Mouse (Mus musculus) embryo, embryonic 11.5 days (tissue): ENCODE data around the gene Nhej1.
A peak's percentile ranks its signal among the peaks of the same experiment; 100 is the strongest.

Source experiments
- DNase-seq: peaks from one replicate; pipeline ENCODE4 v3.0.0-alpha.2; 2012; ENCODE audit warnings: low read depth, low spot score

The Nhej1 gene

GRCm38 (mm10) chr1:74977001-74977400 lies 148.0 kb downstream of the Nhej1 start:
- no peak for DNase-seq

DNA sequence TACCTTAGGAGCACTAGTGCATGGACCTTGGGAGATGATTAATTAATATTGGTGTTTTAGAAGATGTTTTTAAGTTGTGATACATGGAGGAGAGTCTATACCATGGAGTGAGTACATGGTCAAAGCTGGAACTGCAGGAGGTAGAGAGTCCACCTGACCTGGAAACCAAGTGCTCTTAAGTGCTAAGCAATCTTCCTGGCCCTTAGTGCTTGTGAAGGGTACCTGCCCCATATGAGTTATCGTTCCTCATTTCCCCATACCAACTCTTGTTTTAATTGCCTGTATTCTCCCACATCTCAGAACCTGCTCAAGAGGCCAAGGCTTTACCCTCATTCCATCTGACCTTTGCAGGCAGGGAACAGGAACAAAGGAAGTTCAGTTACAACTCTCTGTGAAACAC lies 149.1 kb downstream of the Nhej1 start:
- no peak for DNase-seq

GRCm38 (mm10) chr1:74973590-74973989 lies 151.4 kb downstream of the Nhej1 start:
- DNase-seq: no peak

- no peak for DNase-seq
These were observed 153.5 kb downstream of the Nhej1 start for GRCm38 (mm10) chr1:74971353-74972050.

GRCm38 (mm10) chr1:74967962-74968580 lies 156.9 kb downstream of the Nhej1 start:
- DNase-seq: no peak

DNA sequence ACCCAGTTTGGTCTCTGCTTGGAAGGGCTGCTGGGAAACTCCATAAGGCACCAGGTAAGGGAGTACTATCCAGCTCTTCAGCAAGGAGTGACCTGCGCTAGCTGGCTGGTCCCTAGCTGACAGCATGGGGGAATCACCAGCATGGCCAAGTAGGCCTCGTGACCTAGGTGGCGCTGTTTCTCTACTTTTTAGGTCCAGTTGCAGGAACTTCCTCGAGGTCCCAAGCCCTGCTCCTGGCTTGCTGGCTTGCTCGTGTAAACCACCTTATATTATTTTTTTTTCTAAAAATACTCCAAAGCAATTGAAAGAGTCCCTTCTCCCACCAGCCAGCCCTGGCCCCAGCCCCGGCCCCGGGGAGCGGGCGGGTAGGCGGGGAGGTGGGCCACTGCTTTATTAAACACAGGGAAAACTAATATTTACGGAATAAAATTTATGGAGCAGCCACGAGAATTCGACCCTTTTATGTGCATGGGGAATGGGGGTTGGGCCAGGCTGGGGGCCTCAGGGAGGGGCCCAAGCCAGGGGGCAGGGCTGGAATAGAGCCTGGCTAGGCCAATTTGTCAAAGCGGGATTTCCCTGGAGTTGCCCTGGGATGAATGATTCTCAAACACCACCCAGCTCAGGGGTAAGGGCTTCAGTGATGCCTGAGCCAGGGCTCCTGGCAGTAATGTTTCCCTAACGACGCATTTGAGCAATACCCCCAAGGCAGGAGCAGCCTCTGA lies 160.3 kb downstream of the Nhej1 start:
- DNase-seq: peak; percentile 85

DNA sequence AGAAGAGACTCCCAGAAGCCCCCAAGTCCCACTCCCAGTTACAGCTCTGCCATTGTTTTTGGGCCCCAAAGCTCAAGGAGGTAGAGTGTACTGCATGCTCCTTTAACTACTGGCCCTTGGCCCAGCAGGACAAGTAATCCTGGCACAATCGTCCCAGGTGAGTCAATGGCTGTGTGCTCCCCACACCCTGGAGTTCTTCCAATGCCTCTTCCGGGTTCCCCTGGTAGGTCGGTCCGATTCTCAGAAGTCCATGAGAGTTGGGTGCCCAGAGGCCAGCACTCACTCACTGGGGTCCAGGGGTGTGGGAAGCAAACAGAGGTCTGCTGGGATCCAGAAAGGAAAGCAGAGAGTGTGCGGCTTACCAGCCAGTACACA lies 162.2 kb downstream of the Nhej1 start:
- no peak for DNase-seq

DNA sequence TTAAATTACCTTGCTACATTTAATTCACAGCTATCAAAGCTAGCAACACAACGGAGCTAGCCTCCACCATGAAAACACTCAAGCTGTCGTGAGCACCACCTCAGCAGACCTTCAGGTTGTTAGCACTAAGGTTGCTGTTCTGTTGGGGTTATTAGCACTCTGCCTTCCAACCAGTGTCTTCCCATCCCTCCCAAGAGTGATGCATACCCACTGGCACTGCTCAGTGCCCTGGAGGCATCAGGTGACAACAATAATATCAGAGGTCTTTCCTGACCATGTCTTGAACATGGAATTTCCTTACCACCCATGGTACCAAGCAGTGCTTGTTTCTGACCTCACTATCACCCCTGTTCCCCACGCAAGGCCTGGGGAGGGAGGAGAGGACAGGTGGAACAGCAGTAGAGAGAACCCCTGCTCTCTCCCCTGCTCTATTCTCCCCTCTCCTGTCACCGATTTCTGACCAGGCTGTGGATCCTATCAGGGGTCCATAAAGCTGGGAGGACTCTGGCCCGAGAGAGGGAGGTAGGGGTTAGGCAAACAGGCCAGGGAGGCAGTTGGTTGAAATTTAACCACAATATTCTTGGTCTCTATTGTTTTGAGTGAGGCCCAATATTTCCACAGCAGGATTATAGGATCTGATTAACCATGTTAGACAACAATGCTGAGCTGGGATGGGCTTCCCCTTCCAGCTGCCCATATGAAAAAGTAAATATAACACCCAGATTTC lies 162.7 kb downstream of the Nhej1 start:
- no peak for DNase-seq

DNA sequence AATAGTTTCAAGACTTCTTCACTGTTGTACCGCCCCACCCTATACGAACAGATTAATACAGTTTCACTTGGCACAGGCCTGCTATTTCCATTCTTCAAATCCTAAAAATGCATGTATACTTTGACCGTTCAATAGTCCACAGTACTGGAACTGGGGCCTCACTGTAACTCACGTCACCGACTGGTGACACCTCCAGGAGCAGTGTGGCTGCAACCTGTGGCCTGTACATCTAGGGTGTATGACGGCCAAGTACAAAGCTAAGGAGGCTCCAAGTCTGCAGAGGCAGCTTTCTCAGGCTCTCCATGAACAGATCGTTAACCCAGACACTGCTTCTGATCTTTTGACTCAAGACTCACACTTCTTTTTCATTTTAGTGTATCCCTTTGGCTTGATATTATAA lies 163.3 kb downstream of the Nhej1 start:
- no peak for DNase-seq

DNA sequence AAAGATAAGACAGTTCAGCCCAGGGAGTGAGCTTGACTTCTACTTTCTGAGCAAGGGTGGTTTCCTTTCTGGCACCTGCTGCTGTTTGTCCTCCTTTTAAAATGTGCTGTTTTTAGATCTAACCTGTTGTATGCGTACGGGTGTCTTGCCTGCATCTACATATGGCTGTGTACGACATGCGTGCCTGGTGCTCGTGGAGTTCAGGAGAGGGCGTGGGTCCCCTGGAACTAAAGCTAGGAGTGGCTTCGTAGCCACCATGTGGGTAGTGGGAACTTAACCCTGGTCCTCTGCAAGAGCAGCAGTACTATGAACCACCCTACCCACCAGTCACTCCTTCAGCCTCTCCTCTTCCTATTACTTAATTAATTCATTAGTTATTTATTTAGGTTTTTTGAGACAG lies 164.9 kb downstream of the Nhej1 start:
- DNase-seq: no peak

DNA sequence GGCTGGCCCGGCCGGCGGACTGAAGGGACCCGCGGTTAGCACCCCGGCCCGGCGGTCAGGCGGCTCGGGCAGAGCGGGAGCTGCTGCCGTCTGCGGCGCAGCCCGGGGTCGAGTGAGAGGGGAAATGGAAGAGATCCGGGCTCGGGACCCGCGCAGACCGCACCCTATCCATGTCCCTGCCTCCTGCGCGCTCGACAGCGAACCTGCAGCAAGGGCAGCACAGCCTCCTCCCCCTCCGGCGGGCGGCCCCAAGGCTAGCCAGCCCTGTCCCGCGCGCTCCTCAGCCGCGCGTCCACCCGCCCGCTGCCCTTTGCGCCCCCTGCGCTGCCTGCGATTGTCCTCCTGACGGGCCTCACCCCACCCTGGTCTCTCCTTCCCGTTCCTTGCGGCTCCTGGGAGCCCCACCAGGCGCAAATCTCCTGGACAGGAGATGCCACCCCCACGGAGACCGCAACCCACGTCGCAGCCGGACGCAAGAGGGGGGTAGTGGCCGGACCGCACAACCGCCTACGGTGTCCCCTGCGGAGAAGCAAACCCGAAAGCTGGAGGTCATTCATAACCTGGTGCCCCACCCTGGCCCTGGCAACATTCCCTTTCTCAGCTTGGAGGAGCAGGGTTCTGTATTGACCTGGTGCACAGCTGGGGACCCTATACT lies 173.3 kb downstream of the Nhej1 start, which contains the start of gene Ihh:
TSS of gene Ihh (minus strand) at position 117 of the 655 bp plus-strand sequence.
- DNase-seq: no peak

- no peak for DNase-seq
These were observed 174.2 kb downstream of the Nhej1 start for GRCm38 (mm10) chr1:74950576-74951490.

DNA sequence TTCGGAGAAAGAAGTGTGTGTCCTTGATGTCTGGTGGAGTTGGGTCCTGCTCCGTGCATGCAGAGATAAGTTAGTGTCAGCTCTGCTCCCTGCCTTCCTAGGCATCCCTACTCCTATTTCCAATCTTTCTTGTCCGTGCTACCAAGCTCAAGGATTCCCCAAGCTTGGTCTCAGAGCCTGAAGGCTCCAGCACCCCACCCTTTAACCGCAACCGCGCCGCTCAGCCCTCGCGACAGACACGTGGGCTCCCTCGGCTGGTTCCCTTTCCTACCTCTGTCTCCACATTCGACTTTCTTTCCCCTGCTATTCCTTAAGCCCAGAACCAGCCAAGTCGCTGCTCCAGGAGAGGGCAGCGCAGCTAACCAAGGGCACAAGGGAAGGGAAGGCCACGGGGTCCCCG lies 174.9 kb downstream of the Nhej1 start:
- no peak for DNase-seq

GRCm38 (mm10) chr1:74949666-74950050 lies 175.3 kb downstream of the Nhej1 start:
- DNase-seq: no peak

- DNase-seq: no peak
These were observed 176.0 kb downstream of the Nhej1 start for GRCm38 (mm10) chr1:74948784-74949665.

DNA sequence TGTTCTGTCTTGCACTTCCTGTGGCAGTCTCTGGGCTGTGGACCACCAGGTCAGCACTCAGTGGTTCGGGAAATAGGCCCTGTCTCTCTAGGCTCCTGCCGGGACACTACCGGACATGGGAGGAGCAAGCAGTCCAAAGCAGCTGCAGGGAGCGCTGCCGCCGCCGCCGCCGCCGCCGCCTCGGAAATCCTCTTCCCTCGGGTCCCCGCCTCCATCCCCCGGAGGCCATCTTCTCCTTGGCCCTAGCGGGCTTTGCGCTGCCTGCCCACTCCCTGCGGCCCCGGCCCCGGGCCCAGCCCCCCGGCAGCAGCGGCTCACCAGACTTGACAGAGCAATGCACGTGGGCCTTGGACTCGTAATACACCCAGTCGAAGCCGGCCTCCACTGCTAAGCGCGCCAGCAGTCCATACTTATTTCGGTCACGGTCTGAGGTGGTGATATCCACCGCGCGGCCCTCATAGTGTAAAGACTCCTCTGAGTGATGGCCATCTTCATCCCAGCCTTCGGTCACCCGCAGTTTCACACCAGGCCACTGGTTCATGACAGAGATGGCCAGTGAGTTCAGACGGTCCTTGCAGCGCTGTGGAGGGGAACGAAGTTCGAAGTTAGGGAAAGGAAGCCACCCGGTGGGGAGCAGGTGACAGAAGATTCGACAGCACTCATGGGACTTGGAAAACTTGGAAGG lies 176.9 kb downstream of the Nhej1 start:
- no peak for DNase-seq

GRCm38 (mm10) chr1:74941651-74942360 lies 183.2 kb downstream of the Nhej1 start:
- no peak for DNase-seq

DNA sequence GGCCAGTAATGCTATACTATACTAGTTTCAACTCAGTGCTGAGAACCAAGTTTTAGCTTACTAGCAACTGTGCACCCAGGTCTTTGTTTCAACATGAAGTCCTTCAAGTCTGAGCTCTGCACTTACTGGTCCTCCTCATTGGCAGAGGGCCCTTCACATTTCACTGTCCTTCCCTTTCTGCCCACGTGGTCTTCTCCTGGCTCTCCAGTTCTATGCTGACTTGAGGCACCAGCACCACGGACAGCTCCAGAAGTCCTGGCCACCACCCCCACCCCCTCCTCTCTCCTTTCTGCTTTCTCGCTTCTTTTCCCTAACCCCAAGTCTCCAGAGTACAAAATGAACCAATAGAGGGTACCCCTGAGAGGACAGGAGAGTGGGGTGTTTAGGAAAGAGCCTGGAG lies 185.2 kb downstream of the Nhej1 start:
- no peak for DNase-seq
